Mouse (Mus musculus) ovary, adult 18-20 months (tissue): ENCODE measurements around the gene Gm49673.
"Not testable (repeated sequence)": the region's sequence is repeated elsewhere in the genome, so short reads cannot be mapped to it uniquely, and the experiment has no call there.

Experiments used
- DNase-seq: peaks from one replicate; pipeline ENCODE4 v3.0.0; 2022; ENCODE audit warnings: low spot score, mixed read lengths

The Gm49673 gene

DNA sequence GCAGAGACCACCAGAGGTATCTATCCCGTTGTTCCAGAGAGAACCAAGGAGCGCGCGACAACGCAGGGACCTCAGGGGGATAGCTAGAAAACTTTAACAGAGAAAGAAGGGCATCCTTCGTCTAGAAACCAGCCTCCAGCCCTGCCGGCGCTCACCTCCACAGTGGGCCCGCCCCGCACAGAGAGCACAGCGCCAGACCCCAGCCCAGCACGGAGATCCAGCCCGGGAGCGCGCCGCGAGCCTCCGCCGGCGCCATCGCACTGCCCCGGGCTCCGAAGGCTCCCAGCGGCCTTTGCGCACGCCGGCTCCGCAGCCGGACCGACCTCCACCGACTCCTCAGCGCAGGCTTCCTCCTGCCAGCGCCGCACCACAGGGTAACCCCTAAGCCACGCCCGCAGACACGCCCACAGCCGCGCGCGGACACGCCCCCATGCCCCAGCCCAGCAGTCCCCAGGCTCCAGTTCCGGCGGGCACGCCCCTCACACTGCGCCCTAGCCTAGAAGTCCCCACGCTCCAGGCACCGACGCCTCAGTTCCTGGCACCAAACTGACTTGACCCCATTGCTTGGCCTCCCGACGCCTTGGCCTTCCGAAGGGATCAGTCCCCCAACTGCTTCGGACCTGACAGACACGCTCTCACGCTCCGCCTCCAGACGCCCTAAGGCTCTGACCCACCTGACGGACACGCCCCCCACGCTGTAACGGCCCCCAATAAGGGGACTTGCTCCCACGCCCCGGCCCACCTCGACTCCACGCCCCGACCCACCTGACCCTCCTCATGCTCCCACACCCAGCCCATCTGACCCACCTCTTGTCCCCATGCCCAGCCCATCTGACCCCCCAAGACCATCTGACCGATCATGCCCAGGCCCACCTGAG, at the start of gene Gm49673, which contains the start of gene Rnaset2a:
Gene Gm49673 (minus strand): TSS at position 350 of the 878 bp plus-strand sequence.
Gene Rnaset2a (minus strand): TSS at position 659 of the 878 bp plus-strand sequence.
- peak; percentile 15 for DNase-seq

DNA sequence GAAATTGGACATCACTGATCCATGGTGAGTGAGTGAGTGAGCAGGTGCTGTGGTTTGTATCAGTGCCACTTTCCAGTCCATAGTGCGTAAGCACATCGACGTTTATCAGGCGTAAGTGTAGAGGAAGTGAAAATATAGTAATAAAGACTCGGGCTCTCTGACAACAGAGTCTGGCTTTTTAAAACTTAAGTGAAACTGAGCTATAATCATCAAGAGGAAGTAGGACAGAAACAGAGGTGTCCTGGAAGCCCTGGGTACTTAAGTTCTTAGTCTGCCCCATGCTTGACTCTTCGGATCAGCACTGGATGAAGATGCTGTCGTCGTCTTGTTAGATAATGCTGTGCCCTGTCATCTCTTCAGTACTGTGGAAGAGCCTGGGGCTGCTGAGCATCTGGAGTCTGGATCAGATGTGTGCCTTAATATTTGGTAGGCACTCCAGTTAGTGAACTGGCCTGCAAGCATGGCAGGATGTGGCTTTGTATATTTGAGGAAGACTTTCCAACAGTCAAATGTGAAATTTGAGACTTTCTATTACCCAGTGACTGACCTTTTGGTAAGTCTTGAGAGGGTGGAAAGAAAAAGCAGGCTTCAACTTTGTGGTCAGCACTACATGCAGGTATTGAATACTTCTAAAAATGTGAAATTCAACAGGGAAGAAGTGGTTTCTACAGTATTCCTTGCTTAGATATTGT, 48.2 kb upstream of the Gm49673 start:
- no peak for DNase-seq

DNA sequence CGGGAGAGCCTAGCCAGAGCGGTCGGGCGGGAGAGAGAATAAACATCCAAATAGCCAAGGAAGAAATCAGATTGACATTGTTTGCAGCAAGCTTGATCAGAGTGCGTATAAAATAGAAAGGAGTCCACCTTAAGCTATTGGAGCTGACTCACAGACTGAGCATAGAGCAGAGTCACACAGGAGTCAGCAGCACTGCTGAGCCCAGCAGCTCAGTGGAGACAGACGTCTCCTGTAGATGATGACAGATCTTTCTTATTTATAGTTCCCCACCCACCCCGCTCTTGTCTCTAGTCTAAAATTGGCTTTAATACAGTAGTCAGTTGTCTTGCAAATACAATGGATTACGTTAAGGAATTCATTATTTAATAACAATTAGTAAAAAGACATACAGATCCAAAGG, 46.1 kb upstream of the Gm49673 start:
- DNase-seq, result no peak

- no peak for DNase-seq
These were observed 36.6 kb upstream of the Gm49673 start for GRCm38 (mm10) chr17:8184217-8184616.

GRCm38 (mm10) chr17:8183815-8184214, 36.2 kb upstream of the Gm49673 start:
- no peak for DNase-seq

- DNase-seq, result no peak
These were observed 29.5 kb upstream of the Gm49673 start for GRCm38 (mm10) chr17:8177090-8177489.

GRCm38 (mm10) chr17:8171081-8171480, 23.5 kb upstream of the Gm49673 start:
- DNase-seq, result no peak

- DNase-seq, result no peak
These were observed 22.7 kb upstream of the Gm49673 start for GRCm38 (mm10) chr17:8170331-8170730.

- not testable (repeated sequence) for DNase-seq
These were observed 19.8 kb upstream of the Gm49673 start for GRCm38 (mm10) chr17:8167436-8167835.

DNA sequence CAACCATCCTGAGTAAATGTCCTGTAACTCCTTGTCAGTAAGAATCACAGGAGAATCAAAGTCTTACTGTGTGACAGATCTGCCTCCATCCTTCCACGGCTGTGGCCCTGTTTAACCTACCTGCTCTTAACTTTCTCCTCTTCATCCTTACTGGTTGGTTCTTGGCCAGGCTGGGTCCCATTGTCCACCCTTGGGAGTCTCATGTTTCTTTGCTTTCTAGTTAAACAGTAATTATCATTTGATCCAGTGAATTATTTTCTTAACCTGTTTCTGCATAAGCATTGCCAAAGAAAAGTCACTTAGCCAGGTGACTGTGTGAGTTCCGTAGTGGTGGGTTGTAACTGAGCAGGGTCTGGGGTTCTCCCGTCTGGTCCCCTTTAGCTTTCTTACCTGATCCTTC, 18.9 kb upstream of the Gm49673 start:
- not testable (repeated sequence) for DNase-seq

DNA sequence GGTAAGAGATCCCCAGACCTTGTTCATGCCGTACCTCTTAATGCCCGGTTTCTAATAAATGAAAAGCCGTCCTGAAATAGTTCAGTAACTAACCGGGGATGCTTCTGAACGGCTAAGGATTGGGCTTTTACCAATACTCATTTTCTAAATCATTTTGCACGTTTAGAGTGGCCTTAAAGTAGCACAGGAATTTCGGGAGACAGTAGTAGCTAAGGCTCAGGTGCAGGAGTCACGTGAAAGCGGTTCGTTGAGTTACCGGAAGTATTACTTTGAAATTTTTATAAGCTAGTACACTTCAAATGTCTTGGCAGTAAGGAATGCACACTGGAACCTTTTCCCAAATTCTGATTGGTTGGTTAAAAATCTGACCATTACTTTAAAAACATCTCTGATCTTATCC, 18.4 kb upstream of the Gm49673 start:
- not testable (repeated sequence) for DNase-seq

- DNase-seq, result not testable (repeated sequence)
These were observed 18.0 kb upstream of the Gm49673 start for GRCm38 (mm10) chr17:8165608-8165945.

DNA sequence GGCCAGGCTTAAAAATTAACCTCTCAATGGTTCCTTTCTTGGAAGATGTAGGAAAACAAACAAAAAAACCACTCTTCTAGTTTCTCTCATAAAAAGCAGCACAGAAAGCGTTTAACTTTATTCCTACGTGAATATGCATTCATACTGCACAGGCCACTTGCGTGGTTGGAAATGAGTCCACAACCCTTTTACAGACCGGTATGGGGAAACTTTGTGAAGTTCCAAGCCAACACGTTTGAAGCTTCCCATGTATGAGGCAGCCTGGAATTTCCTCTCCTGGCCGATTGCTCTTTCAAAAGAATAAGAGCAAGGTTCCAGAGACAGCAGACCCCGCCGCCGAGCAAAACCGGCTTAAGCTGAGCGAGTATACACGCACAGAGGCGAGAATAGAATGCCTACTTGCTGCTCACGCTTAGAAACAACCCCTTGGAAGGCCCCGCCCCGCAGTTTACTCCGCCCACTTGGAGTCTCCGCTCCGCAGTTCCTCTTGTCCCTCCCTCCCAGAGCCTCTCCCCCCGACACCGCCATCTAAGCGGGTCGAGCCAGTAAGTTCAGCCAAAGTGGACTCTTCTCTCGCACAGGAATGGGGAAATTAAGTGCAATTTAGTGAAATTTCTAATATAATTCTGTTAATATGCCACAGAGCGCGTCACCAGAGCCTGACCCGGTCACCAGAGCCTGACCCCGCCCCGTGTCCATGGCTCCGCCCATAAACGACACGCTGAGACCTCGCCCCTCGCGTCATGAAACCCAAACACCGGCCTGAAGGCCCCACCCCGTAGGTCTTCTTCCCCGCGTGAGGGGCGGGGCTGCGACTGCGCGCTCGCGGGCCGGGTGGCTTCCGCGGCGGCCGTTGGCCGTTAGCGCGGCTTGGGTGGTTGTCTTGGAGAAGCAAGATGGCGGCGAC, 17.4 kb upstream of the Gm49673 start, which contains the start of gene Fgfr1op:
Gene Fgfr1op (plus strand): TSS at position 801 of the 907 bp plus-strand sequence.
- not testable (repeated sequence) for DNase-seq

GRCm38 (mm10) chr17:8160969-8161368, 13.4 kb upstream of the Gm49673 start:
- not testable (repeated sequence) for DNase-seq

DNA sequence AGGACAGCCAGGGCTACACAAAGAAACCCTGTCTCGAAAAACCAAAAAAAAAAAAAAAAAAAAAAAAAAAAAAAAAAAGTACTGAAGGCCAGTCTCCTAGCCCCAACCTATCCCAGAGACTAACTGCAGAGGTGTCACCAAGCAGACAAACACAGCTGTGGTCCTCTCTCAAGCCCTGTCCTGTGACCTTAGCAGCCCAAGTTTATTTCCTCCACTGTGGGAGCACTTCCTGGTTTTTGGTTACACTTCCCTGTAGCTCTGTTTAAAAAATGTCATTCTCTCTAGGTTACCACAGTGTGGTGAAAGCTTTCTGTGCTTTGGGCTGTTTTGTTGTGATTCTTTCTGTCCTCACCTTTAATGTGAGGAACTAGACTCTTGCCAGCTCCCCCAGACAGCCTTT, 11.0 kb upstream of the Gm49673 start:
- DNase-seq, result not testable (repeated sequence)

DNA sequence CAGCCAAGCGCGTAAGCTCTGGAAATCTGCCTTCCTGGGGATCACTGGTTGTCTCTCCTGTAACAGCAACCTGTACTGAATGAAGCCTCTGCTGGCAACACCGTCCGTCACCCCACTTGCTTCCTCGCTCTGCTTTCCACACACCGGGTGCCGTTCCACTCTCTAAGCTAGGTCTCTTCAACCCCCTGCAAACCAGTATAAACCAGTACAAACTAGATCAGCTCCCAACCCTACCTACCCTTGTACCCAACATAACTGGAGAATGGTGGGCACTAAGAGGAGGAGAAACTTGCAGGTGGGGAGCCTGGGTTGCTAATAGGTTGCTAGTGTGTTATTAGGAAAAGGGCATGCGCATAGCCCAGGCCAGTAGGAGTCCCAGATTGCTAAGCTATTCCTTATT, 8.4 kb upstream of the Gm49673 start:
- not testable (repeated sequence) for DNase-seq

GRCm38 (mm10) chr17:8155010-8155409, 7.4 kb upstream of the Gm49673 start:
- not testable (repeated sequence) for DNase-seq

GRCm38 (mm10) chr17:8146931-8147330, 657 bp downstream of the Gm49673 start:
- DNase-seq, result not testable (repeated sequence)

- not testable (repeated sequence) for DNase-seq
These were observed 3.5 kb downstream of the Gm49673 start for GRCm38 (mm10) chr17:8143802-8144673.

DNA sequence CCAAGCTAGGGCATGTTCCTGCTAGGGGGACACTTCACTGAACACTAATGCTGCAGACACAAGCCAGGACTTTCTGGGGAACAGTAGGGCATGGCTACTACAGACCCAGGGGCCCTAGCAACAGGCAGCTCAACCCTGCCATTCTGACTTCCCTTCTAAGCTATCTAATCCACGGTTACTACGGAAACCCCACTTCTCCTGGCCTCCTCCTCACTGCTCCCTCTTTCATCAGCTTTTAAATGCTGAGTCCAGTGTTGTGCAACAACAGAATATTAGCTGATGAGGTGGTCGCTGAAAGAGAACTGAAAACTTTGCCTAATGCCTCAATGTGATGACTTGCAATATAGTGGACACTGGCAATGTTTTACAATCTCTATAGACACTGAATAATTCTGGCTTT, 7.4 kb downstream of the Gm49673 start:
- DNase-seq, result not testable (repeated sequence)

DNA sequence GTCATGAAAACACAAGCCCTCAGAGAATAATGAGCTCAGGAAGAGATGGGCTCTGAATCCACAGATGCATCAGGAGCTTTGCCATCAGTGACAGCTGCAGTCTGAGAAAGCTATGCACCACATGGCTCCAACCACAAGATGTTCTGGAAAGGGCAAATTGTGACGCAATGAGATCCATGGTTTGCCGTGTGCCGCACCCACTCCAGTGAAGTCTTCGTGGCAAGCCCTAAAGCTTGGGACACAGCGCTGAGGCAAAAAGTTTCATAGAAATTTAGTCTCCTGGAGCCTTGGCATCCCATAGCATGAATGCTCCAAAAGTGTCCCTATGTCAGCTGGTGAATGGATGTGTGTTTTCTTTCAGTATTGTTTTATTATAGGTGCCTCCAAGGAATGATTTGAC, 9.5 kb downstream of the Gm49673 start:
- DNase-seq, result not testable (repeated sequence)
